Mouse (Mus musculus) G1E (cell line): ENCODE data around the gene Tmprss7. TPM values are rescaled to one million over a fixed set of nuclear protein-coding genes. Genes with fewer than 3 reads are reported as not detected.

Experiments
- ATAC-seq: 2 replicates; pipeline ENCODE4 v1.8.0; 2016; ENCODE audit warnings: mild to moderate bottlenecking; ENCODE audit not compliant: insufficient number of reproducible peaks, poor library complexity, low FRiP score, severe bottlenecking; ENCODE audit errors: extremely low read depth
- DNase-seq: peaks from one replicate; pipeline ENCODE4 v3.0.0; 2012; ENCODE audit warnings: low spot score
- H3K27me3 ChIP-seq: 2 replicates; pipeline ENCODE4 v1.6.1; 2012; ENCODE audit warnings: mild to moderate bottlenecking, low read length, inconsistent platforms; ENCODE audit not compliant: insufficient read depth
- H3K36me3 ChIP-seq: replicated peaks from 2 replicates; pipeline ENCODE3; 2012; ENCODE audit warnings: mild to moderate bottlenecking, inconsistent platforms
- H3K4me1 ChIP-seq: 2 replicates; pipeline ENCODE4 v1.6.1; 2012; ENCODE audit warnings: low read depth, low read length, inconsistent platforms, mixed read lengths; ENCODE audit not compliant: insufficient read depth
- H3K4me3 ChIP-seq: 2 replicates; pipeline ENCODE4 v1.5.1; 2012; ENCODE audit warnings: low read depth, mild to moderate bottlenecking, inconsistent platforms, low read length, moderate library complexity, mixed read lengths
- H3K9me3 ChIP-seq: replicated peaks from 2 replicates; pipeline ENCODE4 v1.6.1; 2012; ENCODE audit warnings: inconsistent platforms
- CTCF ChIP-seq: IDR thresholded peaks from 2 replicates; pipeline ENCODE4 v1.5.1; 2012; ENCODE audit warnings: low read depth, low read length, inconsistent platforms, mixed read lengths
- GATA1 ChIP-seq: IDR thresholded peaks from 2 replicates; pipeline ENCODE4 v1.6.1; 2012; ENCODE audit warnings: borderline replicate concordance, low read length, inconsistent platforms, mixed read lengths
- GATA2 ChIP-seq: IDR thresholded peaks from 2 replicates; pipeline ENCODE4 v1.6.1; 2012; ENCODE audit warnings: low read depth, low read length, inconsistent platforms, borderline replicate concordance
- POLR2AphosphoS5 ChIP-seq: IDR thresholded peaks from 2 replicates; pipeline ENCODE4 v1.6.1; 2012; ENCODE audit warnings: low read depth, low read length, inconsistent platforms; ENCODE audit not compliant: insufficient replicate concordance
- TAL1 ChIP-seq: conservative IDR thresholded peaks from 2 replicates; pipeline ENCODE4 v1.6.1; 2012; ENCODE audit warnings: low read depth, low read length, inconsistent platforms, mixed read lengths
- polyA plus RNA-seq: library from polyadenylated mRNA; stranded (reverse); fragments of >175 nt; gene quantifications from 2 replicates; pipeline ENCODE4 v1.2.3, GENCODE M21; 2012
- total RNA-seq, 2 experiments: library from RNA; stranded (forward) in 1 of 2; stranded (reverse) in 1 of 2; fragments of 200-1000 nt in 1 of 2; fragments of >200 nt in 1 of 2; fragmentation: Nextera tagmentation in 1 of 2; gene quantifications; 2 replicates each; pipeline ENCODE4 v1.2.3; 2014 to 2017

The Tmprss7 gene
- total and polyA plus RNA-seq, 3 experiments: 1.8 TPM; not detected in 2

- Histone ChIP-seq H3K4me1 (no peaks in the 10 kb centered on the region), H3K9me3 (no peaks in the 10 kb centered on the region), H3K4me3 (no peak overlapping the region), H3K36me3 (no peaks in the 10 kb centered on the region), H3K27me3 (no peaks in the 10 kb centered on the region)
- TF ChIP-seq TAL1 (no peak), POLR2AphosphoS5 (no peak), CTCF (no peak), GATA1 (no peak), GATA2 (no peak)
- DNase-seq (no peak), ATAC-seq (no peak)
Measured at GRCm38 (mm10) chr16:45643944-45644343, 49.5 kb downstream of the Tmprss7 start.

- H3K36me3 ChIP-seq: no peaks in the 10 kb centered on the region
- TF ChIP-seq TAL1: no peak
- no peaks in the 10 kb centered on the region for H3K4me1 ChIP-seq
- no peak overlapping the region for H3K4me3 ChIP-seq
- H3K9me3 ChIP-seq: no peaks in the 10 kb centered on the region
- DNase-seq (no peak), ATAC-seq (no peak)
- H3K27me3 ChIP-seq: no peaks in the 10 kb centered on the region
Measured at GRCm38 (mm10) chr16:45641301-45641700, 52.2 kb downstream of the Tmprss7 start.

- H3K4me3 ChIP-seq: no peak overlapping the region
- H3K27me3 ChIP-seq: no peaks in the 10 kb centered on the region
- DNase-seq (no peak), ATAC-seq (no peak)
- H3K36me3 ChIP-seq: no peaks in the 10 kb centered on the region
- H3K9me3 ChIP-seq: no peaks in the 10 kb centered on the region
- no peaks in the 10 kb centered on the region for H3K4me1 ChIP-seq
- TF ChIP-seq TAL1 (no peak), POLR2AphosphoS5 (no peak), CTCF (no peak), GATA1 (no peak), GATA2 (no peak)
Measured at GRCm38 (mm10) chr16:45640070-45640762, 53.2 kb downstream of the Tmprss7 start.

GRCm38 (mm10) chr16:45635826-45636225 is 57.6 kb downstream of the Tmprss7 start:
- Histone ChIP-seq H3K36me3 (no peaks in the 10 kb centered on the region), H3K4me3 (no peak overlapping the region), H3K27me3 (no peaks in the 10 kb centered on the region), H3K4me1 (no peaks in the 10 kb centered on the region), H3K9me3 (no peaks in the 10 kb centered on the region)
- ATAC-seq (no peak), DNase-seq (no peak)
- TF ChIP-seq GATA2: no peak
- TF ChIP-seq POLR2AphosphoS5: no peak
- no peak for TF ChIP-seq CTCF
- TF ChIP-seq GATA1: no peak
- TF ChIP-seq TAL1: no peak

- H3K27me3 ChIP-seq: no peaks in the 10 kb centered on the region
- DNase-seq (no peak), ATAC-seq (no peak)
- no peak overlapping the region for H3K4me3 ChIP-seq
- no peaks in the 10 kb centered on the region for H3K4me1 ChIP-seq
- H3K36me3 ChIP-seq: no peaks in the 10 kb centered on the region
- TF ChIP-seq GATA1 (no peak), CTCF (no peak), POLR2AphosphoS5 (no peak), GATA2 (no peak), TAL1 (no peak)
- H3K9me3 ChIP-seq: no peaks in the 10 kb centered on the region
Measured at GRCm38 (mm10) chr16:45632420-45632819, 61.0 kb downstream of the Tmprss7 start.

GRCm38 (mm10) chr16:45630347-45630960 is 63.0 kb downstream of the Tmprss7 start:
- Histone ChIP-seq H3K27me3 (no peaks in the 10 kb centered on the region), H3K9me3 (no peaks in the 10 kb centered on the region), H3K4me3 (no peak overlapping the region), H3K4me1 (no peaks in the 10 kb centered on the region), H3K36me3 (no peaks in the 10 kb centered on the region)
- no peak for TF ChIP-seq GATA1
- TF ChIP-seq CTCF: 0 out of 2 replicates have a peak, but pooled peaks have one; percentile 24
- no peak for TF ChIP-seq TAL1
- DNase-seq (peak; percentile 10), ATAC-seq (peak; percentile 54; the same call in 1 of the 2 replicates)
